Mouse (Mus musculus) lung, embryonic 14.5 days (tissue): Measurements from ENCODE around the gene Rassf5. TPM values are rescaled to one million over a fixed set of nuclear protein-coding genes. Genes with fewer than 3 reads are reported as not detected.

ENCODE experiments used
- ATAC-seq: fragments of 200-750 bp; cut with Nextera tagmentation; 2 replicates; pipeline ENCODE4 v1.8.0; 2017; ENCODE audit warnings: mild to moderate bottlenecking, moderate TSS enrichment, moderate library complexity; ENCODE audit not compliant: insufficient read depth
- DNase-seq: peaks from one replicate; pipeline ENCODE4 v3.0.0-alpha.2; 2015
- H3K27ac ChIP-seq: fragments of 300-500 bp; sonication (generic); 2 replicates; pipeline ENCODE4 v1.5.1; 2014; ENCODE audit warnings: low read depth, mild to moderate bottlenecking, moderate library complexity
- H3K27me3 ChIP-seq: fragments of 300-500 bp; sonication (generic); 2 replicates; pipeline ENCODE4 v1.6.1; 2014; ENCODE audit warnings: low read length, control low read depth; ENCODE audit not compliant: insufficient read depth
- H3K36me3 ChIP-seq: fragments of 300-500 bp; sonication (generic); 2 replicates; pipeline ENCODE4 v1.6.1; 2014; ENCODE audit warnings: control low read depth; ENCODE audit not compliant: insufficient read depth
- H3K4me1 ChIP-seq: fragments of 300-500 bp; sonication (generic); 2 replicates; pipeline ENCODE4 v1.6.1; 2014; ENCODE audit warnings: antibody characterized with exemption, control low read depth; ENCODE audit not compliant: insufficient read depth
- H3K4me2 ChIP-seq: fragments of 300-500 bp; sonication (generic); 2 replicates; pipeline ENCODE4 v1.6.1; 2014; ENCODE audit warnings: mild to moderate bottlenecking
- H3K4me3 ChIP-seq: fragments of 300-500 bp; sonication (generic); 2 replicates; pipeline ENCODE4 v1.5.1; 2014; ENCODE audit warnings: low read depth, low read length
- H3K9ac ChIP-seq: fragments of 300-500 bp; sonication (generic); 2 replicates; pipeline ENCODE4 v1.6.1; 2014
- H3K9me3 ChIP-seq: fragments of 300-500 bp; sonication (generic); 2 replicates; pipeline ENCODE4 v1.6.1; 2016; ENCODE audit warnings: low read depth, low read length, control low read depth
- CTCF ChIP-seq: IDR thresholded peaks from 2 replicates; pipeline ENCODE4 v1.5.1; 2016; ENCODE audit warnings: antibody characterized with exemption, low read depth
- WGBS: fragments of 180-500 bp; shearing (Covaris S2); extraction: QIAGEN DNeasy Blood & Tissue Kit; methylation state at CpG from one replicate; pipeline ENCODE4 v1.1.7; 2014; 5-methylcytosine and 5-hydroxymethylcytosine counted together
- polyA plus RNA-seq: library from polyadenylated mRNA; unstranded; fragments of >200 nt; fragmentation: Nextera tagmentation; extraction: Ambion mirVana; gene quantifications from 2 replicates; pipeline ENCODE4 v1.2.1, GENCODE M21; 2014

The Rassf5 gene
- polyA plus RNA-seq, 1 experiment from 2014 or later = 3.1 TPM

GRCm38 (mm10) chr1:131239576-131240193 lies 5.4 kb downstream of the Rassf5 start:
- DNase-seq = no peak
- H3K9ac ChIP-seq = no peak overlapping the region
- TF ChIP-seq CTCF = no peak
- H3K27ac ChIP-seq = no peak overlapping the region
- ATAC-seq = peak; percentile 9; the same call in 1 of the 2 replicates
- no peak overlapping the region for H3K4me2 ChIP-seq
- no peak overlapping the region for H3K4me3 ChIP-seq
- WGBS = 64% methylated on average over 12 of the region's 12 CpGs
- H3K27me3 ChIP-seq = peaks cover 23% of the 10 kb centered on the region
- H3K36me3 ChIP-seq = no peaks in the 10 kb centered on the region
- H3K9me3 ChIP-seq = no peaks in the 10 kb centered on the region
- no peaks in the 10 kb centered on the region for H3K4me1 ChIP-seq

- Histone ChIP-seq H3K4me2 (no peak overlapping the region), H3K9ac (no peak overlapping the region), H3K4me1 (no peaks in the 10 kb centered on the region), H3K27me3 (peaks cover 15% of the 10 kb centered on the region), H3K27ac (peak overlapping the region; percentile 38; the same call in 1 of the 2 replicates), H3K9me3 (no peaks in the 10 kb centered on the region), H3K36me3 (no peaks in the 10 kb centered on the region), H3K4me3 (no peak overlapping the region)
- WGBS = 34% methylated on average over 8 of the region's 8 CpGs
- no peak for TF ChIP-seq CTCF
- DNase-seq (peak; percentile 83), ATAC-seq (peak; percentile 85)
Measured at GRCm38 (mm10) chr1:131238931-131239381, 6.1 kb downstream of the Rassf5 start.

- DNase-seq (no peak), ATAC-seq (no peak)
- WGBS = 35% methylated on average over 7 of the region's 7 CpGs
- TF ChIP-seq CTCF = no peak
- Histone ChIP-seq H3K4me2 (no peak overlapping the region), H3K9ac (no peak overlapping the region), H3K27ac (no peak overlapping the region), H3K36me3 (no peaks in the 10 kb centered on the region), H3K9me3 (no peaks in the 10 kb centered on the region), H3K4me3 (no peak overlapping the region), H3K4me1 (no peaks in the 10 kb centered on the region), H3K27me3 (no peaks in the 10 kb centered on the region)
Measured at GRCm38 (mm10) chr1:131236077-131236476, 9.0 kb downstream of the Rassf5 start.

- Histone ChIP-seq H3K27ac (no peak overlapping the region), H3K27me3 (no peaks in the 10 kb centered on the region), H3K4me2 (no peak overlapping the region), H3K4me1 (no peaks in the 10 kb centered on the region), H3K36me3 (no peaks in the 10 kb centered on the region), H3K9me3 (no peaks in the 10 kb centered on the region), H3K9ac (no peak overlapping the region), H3K4me3 (no peak overlapping the region)
- TF ChIP-seq CTCF = no peak
- 47% methylated on average over 12 of the region's 12 CpGs for WGBS
- DNase-seq (no peak), ATAC-seq (no peak)
Measured at GRCm38 (mm10) chr1:131233527-131233926, 11.5 kb downstream of the Rassf5 start.

GRCm38 (mm10) chr1:131228659-131229058 lies 16.4 kb downstream of the Rassf5 start:
- Histone ChIP-seq H3K27ac (no peak overlapping the region), H3K4me2 (no peak overlapping the region), H3K27me3 (no peaks in the 10 kb centered on the region), H3K9ac (no peak overlapping the region), H3K4me3 (no peak overlapping the region), H3K36me3 (no peaks in the 10 kb centered on the region), H3K9me3 (no peaks in the 10 kb centered on the region), H3K4me1 (no peaks in the 10 kb centered on the region)
- WGBS = 74% methylated on average over 5 of the region's 5 CpGs
- no peak for ATAC-seq
- TF ChIP-seq CTCF = no peak
- DNase-seq = no peak

GRCm38 (mm10) chr1:131228225-131228624 lies 16.8 kb downstream of the Rassf5 start:
- 0 out of 2 replicates have a peak, but pooled peaks have one; percentile 26 for TF ChIP-seq CTCF
- H3K9me3 ChIP-seq = no peaks in the 10 kb centered on the region
- no peak for DNase-seq
- H3K4me1 ChIP-seq = no peaks in the 10 kb centered on the region
- no peak overlapping the region for H3K9ac ChIP-seq
- H3K36me3 ChIP-seq = no peaks in the 10 kb centered on the region
- WGBS = 45% methylated on average over 7 of the region's 7 CpGs
- no peak; the same call in 1 of the 2 replicates for ATAC-seq
- no peak overlapping the region for H3K4me2 ChIP-seq
- no peaks in the 10 kb centered on the region for H3K27me3 ChIP-seq
- H3K4me3 ChIP-seq = no peak overlapping the region
- H3K27ac ChIP-seq = no peak overlapping the region

- Histone ChIP-seq H3K27me3 (no peaks in the 10 kb centered on the region), H3K27ac (no peak overlapping the region), H3K4me3 (no peak overlapping the region), H3K36me3 (no peaks in the 10 kb centered on the region), H3K4me1 (no peaks in the 10 kb centered on the region), H3K4me2 (no peak overlapping the region), H3K9me3 (no peaks in the 10 kb centered on the region), H3K9ac (no peak overlapping the region)
- DNase-seq (no peak), ATAC-seq (0 out of 2 replicates have a peak, but pooled peaks have one; percentile 26)
- WGBS = 50% methylated on average over 12 of the region's 12 CpGs
- TF ChIP-seq CTCF = no peak
Measured at GRCm38 (mm10) chr1:131224848-131225471, 20.1 kb downstream of the Rassf5 start.
